Mouse (Mus musculus): ENCODE measurements at regions not wholly inside any gene's neighbourhood (a gene's known extent, or its start where the extent isn't known, plus 50 kb on each side); places are given as distances from the start of the nearest gene placed in this dataset.

- no peak for TF ChIP-seq CTCF (IDR thresholded peaks at IDR 0.05)
- ChIA-PET CTCF (interaction anchor here (1.2 kb wide), 1 partner anchor 30 kb away, joined by 3 read pairs; no protein-coding TSS in a partner anchor), POLR2A (interaction anchor here (0.6 kb wide), 1 partner anchor 10 kb away, joined by 3 read pairs; no protein-coding TSS in a partner anchor)
- DNase-seq (ENCODE audit: low read depth, low spot score) (no peak), ATAC-seq (no peak)
- H3K27me3 ChIP-seq = no peaks in the 10 kb centered on the region
- in situ Hi-C loops (cut with MboI; ENCODE audit: low pct_unique_long_range_greater_than_20kb) = no loop called here
Observed at GRCm38 (mm10) chr14:99611435-99611834, 312.9 kb downstream of the Klf5 start.

DNA sequence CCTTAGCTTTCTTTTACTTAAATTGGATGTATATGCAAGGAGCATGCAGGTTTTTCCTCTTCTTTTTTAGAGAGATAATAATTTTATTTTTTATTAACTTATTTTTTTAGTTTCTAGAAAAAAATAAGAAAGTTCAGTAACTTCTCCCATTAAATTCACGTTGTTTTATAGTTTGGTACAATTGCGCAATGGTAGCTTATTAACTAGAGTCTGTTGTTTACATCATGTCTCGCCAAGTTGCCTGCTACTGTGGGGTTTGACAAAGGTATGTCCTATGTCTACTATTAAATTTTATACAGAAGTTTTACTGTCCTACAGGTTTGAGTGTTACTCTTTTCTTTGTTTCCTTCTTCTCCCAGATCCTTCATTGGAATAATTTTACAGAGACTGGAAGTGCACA, 313.6 kb downstream of the Klf5 start:
- in situ Hi-C loops (cut with MboI; ENCODE audit: low pct_unique_long_range_greater_than_20kb) = no loop called here
- TF ChIP-seq CTCF (IDR thresholded peaks at IDR 0.05) = no peak
- ChIA-PET CTCF (interaction anchor here (1.2 kb wide), 1 partner anchor 29 kb away, joined by 3 read pairs; no protein-coding TSS in a partner anchor), POLR2A (no interaction called here)
- DNase-seq (ENCODE audit: low read depth, low spot score) (no peak), ATAC-seq (no peak)
- no peaks in the 10 kb centered on the region for H3K27me3 ChIP-seq

- CTCF ChIA-PET = no interaction called here
Observed at GRCm38 (mm10) chr14:99614748-99615147, 316.3 kb downstream of the Klf5 start.

GRCm38 (mm10) chr14:99616655-99617335, 318.3 kb downstream of the Klf5 start:
- POLR2A ChIA-PET = no interaction called here

More at GRCm38 (mm10) chr14:99614748-99615147, 316.3 kb downstream of the Klf5 start:
- DNase-seq (ENCODE audit: low read depth, low spot score) = no peak
- TF ChIP-seq CTCF (IDR thresholded peaks at IDR 0.05) = no peak
- ATAC-seq = no peak
- in situ Hi-C loops (cut with MboI; ENCODE audit: low pct_unique_long_range_greater_than_20kb) = no loop called here
- H3K27me3 ChIP-seq = no peaks in the 10 kb centered on the region
- POLR2A ChIA-PET = no interaction called here

DNA sequence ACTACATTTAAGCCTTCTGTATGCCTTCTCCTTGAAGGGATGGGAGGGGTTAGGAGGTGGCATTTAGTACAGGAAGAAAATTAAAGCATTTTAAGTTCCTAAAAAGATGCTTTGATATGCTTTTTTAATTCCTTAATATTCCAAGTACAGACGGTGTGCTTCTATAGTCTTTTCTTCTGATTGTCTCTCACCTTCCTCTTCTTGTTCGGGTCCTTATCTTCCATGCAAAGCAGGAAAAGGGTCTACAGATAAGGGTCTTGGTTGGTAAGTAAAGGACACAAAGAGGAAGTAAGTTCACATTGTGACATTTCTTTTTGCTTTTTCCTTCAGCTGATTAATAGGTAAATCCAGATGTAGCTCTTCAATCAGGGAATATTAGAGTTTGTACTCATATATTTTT, 318.9 kb downstream of the Klf5 start:
- ChIA-PET CTCF (no interaction called here), POLR2A (no interaction called here)
- no peaks in the 10 kb centered on the region for H3K27me3 ChIP-seq
- no peak for TF ChIP-seq CTCF (IDR thresholded peaks at IDR 0.05)
- in situ Hi-C loops (cut with MboI; ENCODE audit: low pct_unique_long_range_greater_than_20kb) = no loop called here
- DNase-seq (ENCODE audit: low read depth, low spot score) (no peak), ATAC-seq (no peak)

More at GRCm38 (mm10) chr14:99616655-99617335, 318.3 kb downstream of the Klf5 start:
- ATAC-seq (no peak), DNase-seq (ENCODE audit: low read depth, low spot score) (no peak)
- CTCF ChIA-PET = no interaction called here
- H3K27me3 ChIP-seq = no peaks in the 10 kb centered on the region
- in situ Hi-C loops (cut with MboI; ENCODE audit: low pct_unique_long_range_greater_than_20kb) = no loop called here
- no peak for TF ChIP-seq CTCF (IDR thresholded peaks at IDR 0.05)

DNA sequence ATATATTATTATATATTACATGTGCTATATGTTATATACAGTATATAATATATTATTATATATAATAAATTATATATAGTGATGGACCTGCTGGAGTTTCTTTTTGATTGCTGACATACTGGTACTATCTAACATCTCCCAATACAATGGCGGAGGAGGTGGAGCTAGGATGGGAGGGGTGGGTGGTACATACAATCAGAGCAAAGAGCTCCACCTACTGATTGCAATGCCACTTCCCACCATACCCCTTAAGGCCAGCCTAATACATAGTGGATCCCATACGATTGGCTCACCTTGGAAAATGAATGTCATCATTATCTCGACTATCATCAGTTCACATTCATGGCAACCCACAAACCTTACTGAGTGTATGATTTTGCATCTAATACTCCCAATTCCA, 323.0 kb downstream of the Klf5 start:
- peak; percentile 21 for TF ChIP-seq CTCF (IDR thresholded peaks at IDR 0.05)
- DNase-seq (ENCODE audit: low read depth, low spot score) (no peak), ATAC-seq (no peak)
- H3K27me3 ChIP-seq = no peaks in the 10 kb centered on the region
- in situ Hi-C loops (cut with MboI; ENCODE audit: low pct_unique_long_range_greater_than_20kb) = loop anchor here (10.0 kb wide), 1 partner anchor 317 kb away; no protein-coding TSS in a partner anchor
- CTCF ChIA-PET = no interaction called here
- POLR2A ChIA-PET = no interaction called here

GRCm38 (mm10) chr14:99624380-99625327, 326.2 kb downstream of the Klf5 start:
- POLR2A ChIA-PET = no interaction called here
- in situ Hi-C loops (cut with MboI; ENCODE audit: low pct_unique_long_range_greater_than_20kb) = loop anchor here (10.0 kb wide), 1 partner anchor 320 kb away; no protein-coding TSS in a partner anchor
- CTCF ChIA-PET = interaction anchor here (1.3 to 1.4 kb wide), 2 partner anchors 14 to 16 kb away, joined by 3 to 5 read pairs; no protein-coding TSS in a partner anchor

GRCm38 (mm10) chr14:99627615-99628014, 329.1 kb downstream of the Klf5 start:
- no peak for DNase-seq (ENCODE audit: low read depth, low spot score)
- in situ Hi-C loops (cut with MboI; ENCODE audit: low pct_unique_long_range_greater_than_20kb) = loop anchor here (10.0 kb wide), 1 partner anchor 323 kb away; no protein-coding TSS in a partner anchor
- ATAC-seq = no peak
- TF ChIP-seq CTCF (IDR thresholded peaks at IDR 0.05) = no peak
- ChIA-PET CTCF (no interaction called here), POLR2A (no interaction called here)
- H3K27me3 ChIP-seq = no peaks in the 10 kb centered on the region

More at GRCm38 (mm10) chr14:99624380-99625327, 326.2 kb downstream of the Klf5 start:
- DNase-seq (ENCODE audit: low read depth, low spot score) (no peak), ATAC-seq (no peak)
- TF ChIP-seq CTCF (IDR thresholded peaks at IDR 0.05) = no peak
- no peaks in the 10 kb centered on the region for H3K27me3 ChIP-seq

DNA sequence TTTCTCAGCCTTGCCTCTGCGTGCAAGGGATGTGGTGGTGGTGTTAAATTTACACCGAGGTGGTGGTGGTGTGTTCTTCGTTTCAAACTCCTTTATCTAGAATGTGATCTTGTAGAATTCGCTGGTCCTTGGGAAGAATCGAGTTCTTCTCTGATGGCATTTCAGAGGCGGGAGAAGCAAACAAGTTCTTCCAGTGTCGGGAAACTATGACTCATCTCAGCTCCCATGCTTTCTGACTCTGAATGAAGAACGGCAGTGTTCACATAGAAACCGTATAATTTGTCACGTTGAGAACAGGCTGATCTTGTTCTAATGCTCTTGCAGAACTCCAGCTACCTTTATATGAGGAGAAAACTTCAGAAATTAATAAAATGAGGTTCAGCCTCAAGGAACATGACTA, 332.6 kb downstream of the Klf5 start:
- TF ChIP-seq CTCF (IDR thresholded peaks at IDR 0.05) = no peak
- no peaks in the 10 kb centered on the region for H3K27me3 ChIP-seq
- ATAC-seq (no peak), DNase-seq (ENCODE audit: low read depth, low spot score) (no peak)
- POLR2A ChIA-PET = no interaction called here
- CTCF ChIA-PET = no interaction called here
- in situ Hi-C loops (cut with MboI; ENCODE audit: low pct_unique_long_range_greater_than_20kb) = no loop called here

DNA sequence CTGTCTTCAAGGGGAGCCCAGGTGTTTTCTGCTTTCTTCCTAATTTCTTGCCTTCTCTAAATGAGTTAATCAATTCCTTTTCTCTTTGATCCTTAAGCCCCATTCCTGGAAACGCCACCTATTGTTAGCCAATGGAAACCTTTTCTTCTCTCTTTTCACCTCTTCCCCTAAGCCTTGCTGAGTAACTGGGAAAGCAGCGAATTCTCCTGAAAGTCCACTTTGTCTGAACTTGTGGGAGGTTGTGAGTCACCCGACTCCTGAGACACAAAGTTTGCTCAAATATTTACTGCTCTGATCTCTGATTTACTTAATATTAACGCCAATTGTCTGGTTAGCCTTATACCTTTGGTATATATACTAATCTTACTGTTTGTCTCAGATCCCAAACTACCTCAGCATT, 334.0 kb downstream of the Klf5 start:
- no peak for ATAC-seq
- no peak for DNase-seq (ENCODE audit: low read depth, low spot score)
- POLR2A ChIA-PET = no interaction called here
- no peak for TF ChIP-seq CTCF (IDR thresholded peaks at IDR 0.05)
- no peaks in the 10 kb centered on the region for H3K27me3 ChIP-seq
- in situ Hi-C loops (cut with MboI; ENCODE audit: low pct_unique_long_range_greater_than_20kb) = no loop called here
- CTCF ChIA-PET = no interaction called here

All from Patski (cell line).